Comparison of ENCODE assay signal across 8 mouse cellular contexts in the genomic region with DNA sequence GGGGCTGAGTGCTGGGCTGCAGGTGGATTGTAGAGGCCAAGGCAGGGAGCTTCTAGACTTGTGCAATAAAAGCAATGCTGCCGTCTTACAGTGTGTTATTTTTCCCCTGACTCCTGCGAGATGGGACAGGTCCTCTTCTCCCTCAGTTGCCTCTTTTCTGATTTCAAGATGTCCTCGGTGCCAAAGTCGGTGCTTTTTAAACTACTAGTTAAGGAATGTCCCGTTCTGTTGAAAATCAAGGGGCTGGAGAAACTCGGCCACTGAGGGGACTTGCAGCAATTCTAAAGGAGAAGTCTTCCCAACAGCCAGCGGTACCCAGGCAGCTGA. TPM values are rescaled to one million over a fixed set of nuclear protein-coding genes. Genes with fewer than 3 reads are reported as not detected.
A peak's percentile ranks its signal among the peaks of the same experiment; 100 is the strongest.
DNase-seq lines count a peak whose midpoint lies in the region; ATAC-seq and TF ChIP-seq lines count a peak whose summit lies in the region.
"Had no signal": no experiment of that assay in that cellular context is flagged by ENCODE, and none has a peak within 500 bp of the region (broad histone marks: within the 10 kb centered on the region; RNA-seq: fewer than 3 reads in every experiment).

No protein-coding gene starts in this region.

- 34% methylated on average over 7 of the region's 7 CpGs for WGBS in liver, adult 2 months
- 29% methylated on average over 7 of the region's 7 CpGs for WGBS in forebrain, embryonic 16.5 days
- 29% methylated on average over 7 of the region's 7 CpGs for WGBS in liver, embryonic 11.5 days
- 18% methylated on average over 7 of the region's 7 CpGs for WGBS in stomach, embryonic 15.5 days

- H3K27ac ChIP-seq in liver, adult 2 months (replicated peaks; ENCODE audit: insufficient read depth, low read depth, low read length): peak overlapping the region; percentile 73
- no peak overlapping the region for H3K27ac ChIP-seq in forebrain, embryonic 16.5 days (ENCODE audit: low read length)
- no peak overlapping the region for H3K27ac ChIP-seq in liver, embryonic 11.5 days (ENCODE audit: low read depth, low read length)
- H3K27ac ChIP-seq in stomach, embryonic 15.5 days: no peak overlapping the region

- TF ChIP-seq CTCF in liver, adult 2 months (IDR thresholded peaks at IDR 0.05; ENCODE audit: low read depth, low read length): no peak

- H3K27me3 ChIP-seq in liver, adult 2 months (ENCODE audit: control insufficient read depth, insufficient read depth, low read length): no peaks in the 10 kb centered on the region
- no peaks in the 10 kb centered on the region; the same call in 1 of the 2 replicates for H3K27me3 ChIP-seq in forebrain, embryonic 16.5 days (replicated peaks; ENCODE audit: control insufficient read depth, insufficient read depth, low read length)
- H3K27me3 ChIP-seq in liver, embryonic 11.5 days (replicated peaks; ENCODE audit: control insufficient read depth, insufficient read depth, low read length): peaks cover 38% of the 10 kb centered on the region
- H3K27me3 ChIP-seq in stomach, embryonic 15.5 days (replicated peaks): 0 out of 2 replicates have a peak, but pooled peaks cover 7% of the 10 kb centered on the region

- H3K36me3 ChIP-seq in liver, adult 2 months (ENCODE audit: control insufficient read depth, insufficient read depth, low read length): no peaks in the 10 kb centered on the region
- no peaks in the 10 kb centered on the region for H3K36me3 ChIP-seq in forebrain, embryonic 16.5 days (ENCODE audit: control insufficient read depth, insufficient read depth)
- H3K36me3 ChIP-seq in liver, embryonic 11.5 days (ENCODE audit: control insufficient read depth, insufficient read depth, low read length): no peaks in the 10 kb centered on the region
- H3K36me3 ChIP-seq in stomach, embryonic 15.5 days: no peaks in the 10 kb centered on the region

- peak overlapping the region; percentile 61 for H3K4me3 ChIP-seq in liver, adult 2 months (ENCODE audit: insufficient read depth, low read depth, low read length)
- peak overlapping the region; percentile 32 for H3K4me3 ChIP-seq in forebrain, embryonic 16.5 days (replicated peaks; ENCODE audit: low read length)
- no peak overlapping the region for H3K4me3 ChIP-seq in liver, embryonic 11.5 days (ENCODE audit: low read depth, low read length)
- peak overlapping the region; percentile 27 for H3K4me3 ChIP-seq in stomach, embryonic 15.5 days (replicated peaks)

- peaks cover 14% of the 10 kb centered on the region for H3K4me1 ChIP-seq in liver, adult 2 months (ENCODE audit: control insufficient read depth, insufficient read depth, low read length)
- H3K4me1 ChIP-seq in forebrain, embryonic 16.5 days (replicated peaks; ENCODE audit: control insufficient read depth, insufficient read depth, low read length): peaks cover 23% of the 10 kb centered on the region
- no peaks in the 10 kb centered on the region for H3K4me1 ChIP-seq in liver, embryonic 11.5 days (replicated peaks; ENCODE audit: control insufficient read depth, insufficient read depth, low read length)
- peaks cover 5% of the 10 kb centered on the region; the same call in 1 of the 2 replicates for H3K4me1 ChIP-seq in stomach, embryonic 15.5 days

- H3K79me2 ChIP-seq in liver, adult 2 months (ENCODE audit: control insufficient read depth, insufficient read depth, low read length): no peaks in the 10 kb centered on the region

- no peak for TF ChIP-seq POLR2A in liver, adult 2 months (IDR thresholded peaks at IDR 0.05; ENCODE audit: extremely low read depth, insufficient read depth, low read length)

- H3K9ac ChIP-seq in liver, adult 2 months (ENCODE audit: low read depth, low read length): peak overlapping the region; percentile 80
- peak overlapping the region; percentile 48 for H3K9ac ChIP-seq in forebrain, embryonic 16.5 days (replicated peaks; ENCODE audit: low read depth, low read length)
- H3K9ac ChIP-seq in liver, embryonic 11.5 days (ENCODE audit: low read depth, low read length): no peak overlapping the region
- H3K9ac ChIP-seq in stomach, embryonic 15.5 days: no peak overlapping the region

- no peaks in the 10 kb centered on the region for H3K9me3 ChIP-seq in forebrain, embryonic 16.5 days (ENCODE audit: control insufficient read depth, low read length)
- no peaks in the 10 kb centered on the region for H3K9me3 ChIP-seq in liver, embryonic 11.5 days (ENCODE audit: control insufficient read depth, low read length)
- H3K9me3 ChIP-seq in stomach, embryonic 15.5 days: no peaks in the 10 kb centered on the region

- peak overlapping the region; percentile 59 for H3K4me2 ChIP-seq in forebrain, embryonic 16.5 days (ENCODE audit: low read length)
- peak overlapping the region; percentile 57 for H3K4me2 ChIP-seq in liver, embryonic 11.5 days
- H3K4me2 ChIP-seq in stomach, embryonic 15.5 days: peak overlapping the region; percentile 61

- ATAC-seq in forebrain, embryonic 16.5 days: no peak
- ATAC-seq in liver, embryonic 11.5 days (replicated peaks; ENCODE audit: low FRiP score): no peak
- ATAC-seq in stomach, embryonic 15.5 days (ENCODE audit: insufficient read depth, low FRiP score, low read depth): no peak

- peak; percentile 37 for DNase-seq in liver, adult 2 months (ENCODE audit: extremely low read depth, low read depth, low spot score)
- no peak for DNase-seq in liver
- DNase-seq in liver, embryonic 11.5 days (ENCODE audit: low spot score): no peak
- no peak for DNase-seq in layer of hippocampus, adult 18-20 months (ENCODE audit: low spot score in 2 of 2)
- DNase-seq in gastrocnemius, postnatal 4 days (ENCODE audit: low spot score in 2 of 2): no peak

RNA-seq across cellular contexts. Expression of a gene that starts 7.9 kb away (rescaled TPM):
- not detected in 2 replicates for total RNA-seq in liver, adult 2 months (2014; rRNA removed)
- not detected in 2 replicates for polyA plus RNA-seq in liver, adult 2 months (2012; rRNA removed)
- polyA plus RNA-seq in forebrain, embryonic 16.5 days (2015; fragmentation: Nextera tagmentation; extraction: Ambion mirVana): 0.60 and 0.63 TPM in 2 replicates
- not detected in 2 replicates for polyA plus RNA-seq in liver, embryonic 11.5 days (2014; fragmentation: Nextera tagmentation; extraction: Ambion mirVana)
- polyA plus RNA-seq in stomach, embryonic 15.5 days (2015; fragmentation: Nextera tagmentation; extraction: Ambion mirVana): not detected in 2 replicates
- not detected for total RNA-seq in layer of hippocampus, adult 18-20 months (2021)
- total RNA-seq in gastrocnemius, postnatal 4 days (2021): not detected

RNA-seq across cellular contexts. Expression of a gene that starts 20.0 kb away (rescaled TPM):
- total RNA-seq in liver, adult 2 months (2014; rRNA removed): 11.4 and 13.0 TPM in 2 replicates
- polyA plus RNA-seq in liver, adult 2 months (2012; rRNA removed): 16.1 and 21.2 TPM in 2 replicates
- not detected in 2 replicates for polyA plus RNA-seq in forebrain, embryonic 16.5 days (2015; fragmentation: Nextera tagmentation; extraction: Ambion mirVana)
- polyA plus RNA-seq in liver, embryonic 11.5 days (2014; fragmentation: Nextera tagmentation; extraction: Ambion mirVana): 2.0 and 2.5 TPM in 2 replicates
- 4.9 and 7.7 TPM in 2 replicates for polyA plus RNA-seq in stomach, embryonic 15.5 days (2015; fragmentation: Nextera tagmentation; extraction: Ambion mirVana)
- total RNA-seq in layer of hippocampus, adult 18-20 months (2021): not detected
- not detected for total RNA-seq in gastrocnemius, postnatal 4 days (2021)

RNA-seq across cellular contexts. Expression of a gene that starts 20.7 kb away (rescaled TPM):
- not detected in 2 replicates for total RNA-seq in liver, adult 2 months (2014; rRNA removed)
- polyA plus RNA-seq in liver, adult 2 months (2012; rRNA removed): 0.18 and 7.6 TPM in 2 replicates
- polyA plus RNA-seq in forebrain, embryonic 16.5 days (2015; fragmentation: Nextera tagmentation; extraction: Ambion mirVana): 0.30 TPM in 1 of 2 replicates, not detected in the other
- 0.30 and 0.40 TPM in 2 replicates for polyA plus RNA-seq in liver, embryonic 11.5 days (2014; fragmentation: Nextera tagmentation; extraction: Ambion mirVana)
- 2.6 and 2.8 TPM in 2 replicates for polyA plus RNA-seq in stomach, embryonic 15.5 days (2015; fragmentation: Nextera tagmentation; extraction: Ambion mirVana)
- under 1 TPM in 1 of 2 experiments, not detected in 1; 0.20 TPM for total RNA-seq in layer of hippocampus, adult 18-20 months (2021)
- not detected for total RNA-seq in gastrocnemius, postnatal 4 days (2021)
- total RNA-seq: left cerebral cortex, postnatal 14 days had no signal

RNA-seq across cellular contexts. Expression of a gene that starts 33.8 kb away (rescaled TPM):
- total RNA-seq in liver, adult 2 months (2014; rRNA removed): 361 and 389 TPM in 2 replicates
- polyA plus RNA-seq in liver, adult 2 months (2012; rRNA removed): 249 and 278 TPM in 2 replicates
- 4.5 and 9.5 TPM in 2 replicates for polyA plus RNA-seq in forebrain, embryonic 16.5 days (2015; fragmentation: Nextera tagmentation; extraction: Ambion mirVana)
- polyA plus RNA-seq in liver, embryonic 11.5 days (2014; fragmentation: Nextera tagmentation; extraction: Ambion mirVana): 4.5 and 5.8 TPM in 2 replicates
- 4.0 and 6.4 TPM in 2 replicates for polyA plus RNA-seq in stomach, embryonic 15.5 days (2015; fragmentation: Nextera tagmentation; extraction: Ambion mirVana)
- total RNA-seq in layer of hippocampus, adult 18-20 months (2021): 1 to 10 TPM; 1.0 to 2.1 TPM
- under 1 TPM; 0.42 to 0.60 TPM for total RNA-seq in gastrocnemius, postnatal 4 days (2021)

Comparison
In these comparisons a context has a peak if more than half of its experiments do, and no peak if none do; other contexts are left out.
1. H3K9ac ChIP-seq: peak in liver, adult 2 months (single experiment) and forebrain, embryonic 16.5 days (single experiment); none in liver, embryonic 11.5 days (single experiment) and stomach, embryonic 15.5 days (single experiment).
2. Peak in every context shown above with its lines, with median percentiles within 50 percentile points of each other: H3K4me2 ChIP-seq.